Mouse (Mus musculus): Measurements from ENCODE around the gene Gm15448. TPM values are rescaled to one million over a fixed set of nuclear protein-coding genes. Genes with fewer than 3 reads are reported as not detected.
"Not testable (repeated sequence)": the region's sequence is repeated elsewhere in the genome, so short reads cannot be mapped to it uniquely, and the experiment has no call there.

Gm15448 gene
- polyA plus RNA-seq (2015; fragmentation: Nextera tagmentation; extraction: Ambion mirVana), result not detected in 2 replicates

DNA sequence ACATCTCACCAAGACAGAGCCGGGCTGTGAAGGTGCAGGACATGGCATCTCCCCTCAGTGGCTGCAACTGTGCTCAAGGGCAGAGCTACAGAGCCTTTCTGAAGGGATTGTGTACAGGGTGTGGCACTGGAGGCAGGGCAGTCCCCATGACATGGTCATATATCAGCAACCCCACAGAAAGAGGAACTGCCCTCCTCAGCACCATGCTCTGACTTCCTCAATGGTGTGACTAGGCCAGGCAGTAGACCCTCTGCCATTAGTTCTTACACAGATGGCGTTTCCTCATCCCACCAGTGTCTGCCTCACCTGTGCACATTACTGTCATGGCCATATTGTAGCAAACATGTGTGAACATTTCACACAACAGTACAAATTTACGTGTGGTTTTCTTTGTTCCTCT, at the start of gene Gm15448:
Gene Gm15448, minus strand, starts transcription at position 89 of the 400 bp plus-strand sequence.
- H3K27ac ChIP-seq (replicated peaks); H3K27me3 ChIP-seq; H3K4me2 ChIP-seq; H3K9me3 ChIP-seq; H3K36me3 ChIP-seq; ATAC-seq (ENCODE audit: low FRiP score, low read depth); H3K4me1 ChIP-seq (replicated peaks); H3K9ac ChIP-seq; H3K4me3 ChIP-seq: not testable (repeated sequence)
- WGBS, result 40% methylated on average over 1 of the region's 3 CpGs

DNA sequence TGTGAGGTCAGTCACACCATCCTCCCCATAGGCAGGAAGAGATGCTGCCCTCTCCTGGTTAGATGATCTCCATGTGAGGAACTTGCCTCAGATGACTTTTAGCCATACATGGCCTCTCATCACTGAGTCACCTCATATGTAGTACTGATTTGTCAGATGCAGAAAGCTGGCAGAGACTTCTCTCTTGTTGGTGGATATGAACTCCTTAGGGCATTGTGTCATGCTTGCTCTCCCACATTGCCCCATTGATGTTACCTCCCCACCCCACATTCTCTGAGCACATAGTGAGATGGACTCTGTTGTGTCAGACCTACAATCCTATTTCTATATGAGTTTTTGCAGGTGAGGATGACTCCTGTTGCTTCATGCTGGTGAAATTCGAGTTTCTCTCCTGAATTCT, 49.5 kb upstream of the Gm15448 start:
- H3K4me3 ChIP-seq; H3K4me1 ChIP-seq (replicated peaks); ATAC-seq (ENCODE audit: low FRiP score, low read depth); H3K27ac ChIP-seq (replicated peaks); H3K27me3 ChIP-seq; H3K9me3 ChIP-seq; H3K36me3 ChIP-seq; H3K4me2 ChIP-seq; H3K9ac ChIP-seq: not testable (repeated sequence)
- WGBS, result no CpG with 5 or more reads among the region's 1 CpGs

DNA sequence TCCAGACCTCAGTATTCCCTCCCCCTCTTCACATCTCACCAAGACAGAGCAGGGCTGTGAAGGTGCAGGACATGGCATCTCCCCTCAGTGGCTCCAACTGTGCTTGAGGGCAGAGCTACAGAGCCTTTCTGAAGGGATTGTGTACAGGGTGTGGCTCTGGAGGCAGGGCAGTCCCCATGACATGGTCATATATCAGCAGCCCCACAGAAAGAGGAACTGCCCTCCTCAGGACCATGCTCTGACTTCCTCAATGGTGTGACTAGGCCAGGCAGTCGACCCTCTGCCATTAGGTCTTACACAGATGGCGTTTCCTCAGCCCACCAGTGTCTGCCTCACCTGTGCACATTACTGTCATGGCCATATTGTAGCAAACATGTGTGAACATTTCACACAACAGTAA, 19.5 kb upstream of the Gm15448 start, which contains the start of gene Pira2:
Gene Pira2, minus strand, starts transcription at position 101 of the 400 bp plus-strand sequence.
- no CpG with 5 or more reads among the region's 2 CpGs for WGBS
- not testable (repeated sequence) for H3K36me3 ChIP-seq; H3K4me2 ChIP-seq; ATAC-seq (ENCODE audit: low FRiP score, low read depth); H3K27me3 ChIP-seq; H3K9ac ChIP-seq; H3K27ac ChIP-seq (replicated peaks); H3K9me3 ChIP-seq; H3K4me1 ChIP-seq (replicated peaks); H3K4me3 ChIP-seq

DNA sequence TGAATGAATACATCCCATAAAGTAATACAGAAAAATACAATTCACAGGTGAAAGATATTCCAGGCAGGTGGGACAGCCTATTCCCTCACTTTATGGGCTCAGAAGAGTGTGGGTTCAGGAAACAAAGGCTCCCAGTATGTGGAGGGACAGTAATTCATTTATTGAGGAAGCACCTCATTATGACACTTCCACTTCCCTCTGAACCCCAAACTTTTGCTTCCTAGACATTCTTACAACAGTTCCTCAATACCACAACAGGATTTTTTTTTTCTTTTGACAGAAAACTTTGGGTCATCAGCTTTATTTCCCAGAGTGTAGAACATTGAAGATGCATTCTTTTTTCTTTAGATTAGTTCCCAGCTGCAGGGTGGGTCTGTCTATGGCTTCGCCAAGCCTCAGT, 12.4 kb upstream of the Gm15448 start:
- H3K4me2 ChIP-seq; H3K4me3 ChIP-seq; H3K4me1 ChIP-seq (replicated peaks); H3K27ac ChIP-seq (replicated peaks); H3K9ac ChIP-seq; H3K36me3 ChIP-seq; H3K9me3 ChIP-seq; H3K27me3 ChIP-seq; ATAC-seq (ENCODE audit: low FRiP score, low read depth): not testable (repeated sequence)
- no CpG with 5 or more reads among the region's 1 CpGs for WGBS

DNA sequence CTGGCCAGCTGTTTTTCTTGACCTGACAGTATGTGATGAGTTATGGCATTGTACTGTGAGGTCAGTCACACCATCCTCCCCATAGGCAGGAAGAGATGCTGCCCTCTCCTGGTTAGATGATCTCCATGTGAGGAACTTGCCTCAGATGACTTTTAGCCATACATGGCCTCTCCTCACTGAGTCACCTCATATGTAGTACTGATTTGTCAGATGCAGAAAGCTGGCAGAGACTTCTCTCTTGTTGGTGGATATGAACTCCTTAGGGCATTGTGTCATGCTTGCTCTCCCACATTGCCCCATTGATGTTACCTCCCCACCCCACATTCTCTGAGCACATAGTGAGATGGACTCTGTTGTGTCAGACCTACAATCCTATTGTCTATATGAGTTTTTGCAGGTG, 5.1 kb upstream of the Gm15448 start:
- not testable (repeated sequence) for H3K27me3 ChIP-seq; ATAC-seq (ENCODE audit: low FRiP score, low read depth); H3K9ac ChIP-seq; H3K9me3 ChIP-seq; H3K36me3 ChIP-seq; H3K4me3 ChIP-seq; H3K27ac ChIP-seq (replicated peaks); H3K4me1 ChIP-seq (replicated peaks); H3K4me2 ChIP-seq

DNA sequence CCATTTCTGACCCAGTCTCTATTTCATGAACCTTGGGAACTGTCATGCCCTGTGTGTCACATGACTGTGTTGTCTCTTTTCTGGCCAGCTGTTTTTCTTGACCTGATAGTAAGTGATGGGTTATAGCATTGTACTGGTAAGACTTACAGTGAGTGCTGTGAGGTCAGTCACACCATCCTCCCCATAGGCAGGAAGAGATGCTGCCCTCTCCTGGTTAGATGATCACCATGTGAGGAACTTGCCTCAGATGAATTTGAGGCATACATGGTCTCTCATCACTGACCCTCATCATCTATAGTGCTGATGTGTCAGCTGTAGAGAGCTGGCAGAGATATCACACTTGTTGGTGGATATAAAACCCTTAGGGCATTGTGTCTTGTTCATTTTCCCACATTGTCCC, 13.6 kb downstream of the Gm15448 start:
- not testable (repeated sequence) for H3K9me3 ChIP-seq; H3K27ac ChIP-seq (replicated peaks); H3K36me3 ChIP-seq; H3K4me2 ChIP-seq; ATAC-seq (ENCODE audit: low FRiP score, low read depth); H3K4me3 ChIP-seq; H3K4me1 ChIP-seq (replicated peaks); H3K9ac ChIP-seq; H3K27me3 ChIP-seq

DNA sequence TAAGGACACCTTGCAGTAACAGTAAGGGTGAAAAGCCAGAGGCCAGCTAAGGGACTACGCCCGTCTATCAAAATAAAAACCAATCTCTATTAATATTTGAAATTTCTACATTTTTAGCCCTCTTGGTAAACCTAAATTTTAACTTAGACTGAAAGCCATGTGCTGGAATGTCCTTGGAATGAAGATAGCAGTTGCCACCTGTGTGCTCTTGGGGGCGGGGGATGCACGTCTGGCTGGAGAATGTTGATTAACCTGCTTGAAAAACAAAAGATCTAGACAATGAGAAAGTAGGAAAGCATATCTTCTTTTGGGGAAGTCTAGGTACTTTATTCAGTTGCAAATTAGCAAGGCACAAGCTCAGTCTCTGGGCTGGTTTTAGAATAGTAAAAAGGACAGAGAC, 22.6 kb downstream of the Gm15448 start:
- not testable (repeated sequence) for H3K4me3 ChIP-seq; H3K9me3 ChIP-seq; H3K4me2 ChIP-seq; H3K9ac ChIP-seq; H3K27ac ChIP-seq (replicated peaks); H3K36me3 ChIP-seq; ATAC-seq (ENCODE audit: low FRiP score, low read depth); H3K27me3 ChIP-seq; H3K4me1 ChIP-seq (replicated peaks)
- WGBS, result 84% methylated on average over 4 of the region's 4 CpGs

DNA sequence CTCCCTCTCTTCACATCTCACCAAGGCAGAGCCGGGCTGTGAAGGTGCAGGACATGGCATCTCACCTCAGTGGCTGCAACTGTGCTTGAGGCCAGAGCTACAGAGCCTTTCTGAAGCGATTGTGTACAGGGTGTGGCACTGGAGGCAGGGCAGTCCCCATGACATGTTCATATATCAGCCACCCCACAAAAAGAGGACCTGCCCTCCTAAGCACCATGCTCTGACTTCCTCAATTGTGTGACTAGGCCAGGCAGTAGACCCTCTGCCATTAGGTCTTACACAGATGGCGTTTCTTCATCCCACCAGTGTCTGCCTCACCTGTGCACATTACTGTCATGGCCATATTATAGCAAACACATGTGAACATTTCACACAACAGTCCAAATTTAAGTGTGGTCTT, 25.5 kb downstream of the Gm15448 start:
- not testable (repeated sequence) for ATAC-seq (ENCODE audit: low FRiP score, low read depth); H3K4me3 ChIP-seq; H3K27ac ChIP-seq (replicated peaks); H3K4me1 ChIP-seq (replicated peaks); H3K9me3 ChIP-seq; H3K9ac ChIP-seq; H3K4me2 ChIP-seq; H3K27me3 ChIP-seq; H3K36me3 ChIP-seq
- WGBS, result 72% methylated on average over 3 of the region's 3 CpGs

DNA sequence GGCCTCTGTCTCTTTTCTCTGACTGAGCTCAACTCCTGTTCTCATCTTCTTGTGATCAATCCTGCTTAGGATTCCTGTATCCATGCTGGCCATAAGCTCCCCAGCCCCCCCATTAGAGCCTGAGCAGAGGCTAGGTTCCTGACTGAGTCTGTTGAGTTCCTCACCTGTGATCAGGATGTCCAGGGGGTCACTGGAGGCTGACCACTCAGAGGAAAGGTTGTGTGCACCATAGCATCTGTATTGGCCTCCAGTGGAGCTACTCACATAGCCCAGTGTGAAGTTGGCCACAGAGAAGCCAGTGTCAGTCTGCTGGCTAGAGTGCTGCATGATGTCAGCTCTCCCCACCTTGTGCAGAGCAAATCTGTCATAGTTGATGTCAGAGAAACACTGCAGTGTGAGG, 29.2 kb downstream of the Gm15448 start:
- H3K4me3 ChIP-seq; H3K27me3 ChIP-seq; H3K27ac ChIP-seq (replicated peaks); H3K4me2 ChIP-seq; H3K9me3 ChIP-seq; ATAC-seq (ENCODE audit: low FRiP score, low read depth); H3K4me1 ChIP-seq (replicated peaks); H3K36me3 ChIP-seq; H3K9ac ChIP-seq: not testable (repeated sequence)

Other genes starting within 250 kb of the Gm15448 start
- gene Oscar, start 209.5 kb downstream of the Gm15448 start, polyA plus RNA-seq (2015; fragmentation: Nextera tagmentation; extraction: Ambion mirVana), result 0.39 and 0.66 TPM in 2 replicates
- gene Ndufa3, start 208.3 kb downstream of the Gm15448 start, polyA plus RNA-seq (2015; fragmentation: Nextera tagmentation; extraction: Ambion mirVana), result 541 and 606 TPM in 2 replicates
- gene Tfpt, start 195.8 kb downstream of the Gm15448 start, polyA plus RNA-seq (2015; fragmentation: Nextera tagmentation; extraction: Ambion mirVana), result 32.2 and 40.1 TPM in 2 replicates
- gene Prpf31, start 195.7 kb downstream of the Gm15448 start, polyA plus RNA-seq (2015; fragmentation: Nextera tagmentation; extraction: Ambion mirVana), result 88.8 and 89.6 TPM in 2 replicates
- 39.5 and 47.3 TPM in 2 replicates for gene Cnot3, start 180.4 kb downstream of the Gm15448 start, polyA plus RNA-seq (2015; fragmentation: Nextera tagmentation; extraction: Ambion mirVana)
- 15.3 and 17.1 TPM in 2 replicates for gene Leng1, start 159.8 kb downstream of the Gm15448 start, polyA plus RNA-seq (2015; fragmentation: Nextera tagmentation; extraction: Ambion mirVana)
- 5.0 and 5.2 TPM in 2 replicates for gene Tmc4, start 148.1 kb downstream of the Gm15448 start, polyA plus RNA-seq (2015; fragmentation: Nextera tagmentation; extraction: Ambion mirVana)
- 275 and 297 TPM in 2 replicates for gene Tsen34, start 132.8 kb downstream of the Gm15448 start, polyA plus RNA-seq (2015; fragmentation: Nextera tagmentation; extraction: Ambion mirVana)
- gene Mboat7, start 132.2 kb downstream of the Gm15448 start, polyA plus RNA-seq (2015; fragmentation: Nextera tagmentation; extraction: Ambion mirVana), result 105 and 113 TPM in 2 replicates
- 691 and 766 TPM in 2 replicates for gene Rps9, start 121.7 kb downstream of the Gm15448 start, polyA plus RNA-seq (2015; fragmentation: Nextera tagmentation; extraction: Ambion mirVana)
- gene Pirb, start 105.3 kb downstream of the Gm15448 start, polyA plus RNA-seq (2015; fragmentation: Nextera tagmentation; extraction: Ambion mirVana), result 0.45 and 0.50 TPM in 2 replicates
- gene Pira2, start 19.4 kb upstream of the Gm15448 start, polyA plus RNA-seq (2015; fragmentation: Nextera tagmentation; extraction: Ambion mirVana), result 0.06 TPM in 1 of 2 replicates, not detected in the other
- not detected in 2 replicates for gene Gm14548, start 72.4 kb upstream of the Gm15448 start, polyA plus RNA-seq (2015; fragmentation: Nextera tagmentation; extraction: Ambion mirVana)
- 0.09 TPM in 1 of 2 replicates, not detected in the other for gene Lilra6, start 89.8 kb upstream of the Gm15448 start, polyA plus RNA-seq (2015; fragmentation: Nextera tagmentation; extraction: Ambion mirVana)
- 3.0 and 3.3 TPM in 2 replicates for gene Lair1, start 237.5 kb upstream of the Gm15448 start, polyA plus RNA-seq (2015; fragmentation: Nextera tagmentation; extraction: Ambion mirVana)

Measured in hindbrain, embryonic 15.5 days (tissue).